Mouse (Mus musculus) heart, postnatal 14 days (tissue): ENCODE results near the gene Myrip. TPM values are rescaled to one million over a fixed set of nuclear protein-coding genes. Genes with fewer than 3 reads are reported as not detected.
"Not testable (repeated sequence)": the region's sequence is repeated elsewhere in the genome, so short reads cannot be mapped to it uniquely, and the experiment has no call there.

Experiments used
- DNase-seq, 2 experiments: peaks; one replicate each; pipeline ENCODE4 v3.0.0; 2021 to 2022
- intact Hi-C: fragments of 180-260 bp; cut with DNase I; formaldehyde crosslinking; loops from one replicate; pipeline ENCODE4 v1.15.1; 2025
- total RNA-seq, 2 experiments: library from RNA; stranded (reverse); gene quantifications; 2 replicates each; pipeline ENCODE4 v1.2.3; 2021

The Myrip gene
- total RNA-seq, 2 experiments from 2014 or later, result 4.3 to 4.7 TPM

- no peak for DNase-seq
Observed at GRCm38 (mm10) chr9:120367526-120367925, 66.2 kb downstream of the Myrip start.

GRCm38 (mm10) chr9:120371633-120372032 lies 70.3 kb downstream of the Myrip start:
- intact Hi-C loops, result no loop called here
- DNase-seq, result no peak

More at GRCm38 (mm10) chr9:120367526-120367925, 66.2 kb downstream of the Myrip start:
- intact Hi-C loops, result no loop called here

GRCm38 (mm10) chr9:120372347-120372746 lies 71.0 kb downstream of the Myrip start:
- DNase-seq, result no peak
- intact Hi-C loops, result no loop called here

- intact Hi-C loops, result loop anchor here (1.0 to 5.0 kb wide), 6 partner anchors 75 to 235 kb away; no protein-coding TSS in a partner anchor
- DNase-seq, result peak; percentile 59 to 78
Observed at GRCm38 (mm10) chr9:120377726-120378125, 76.4 kb downstream of the Myrip start.

GRCm38 (mm10) chr9:120395188-120395587 lies 93.9 kb downstream of the Myrip start:
- DNase-seq, result no peak
- intact Hi-C loops, result no loop called here

GRCm38 (mm10) chr9:120396579-120397185 lies 95.4 kb downstream of the Myrip start:
- intact Hi-C loops, result no loop called here
- no peak for DNase-seq

- DNase-seq, result no peak
- intact Hi-C loops, result no loop called here
Observed at GRCm38 (mm10) chr9:120398289-120398688, 97.0 kb downstream of the Myrip start.

GRCm38 (mm10) chr9:120399537-120399936 lies 98.2 kb downstream of the Myrip start:
- intact Hi-C loops, result not testable (repeated sequence)
- peak in 1 of 2 experiments; percentile 19 for DNase-seq

- intact Hi-C loops, result no loop called here
- DNase-seq, result peak in 1 of 2 experiments; percentile 12
Observed at GRCm38 (mm10) chr9:120402368-120402767, 101.1 kb downstream of the Myrip start.

GRCm38 (mm10) chr9:120403661-120404060 lies 102.3 kb downstream of the Myrip start:
- intact Hi-C loops, result no loop called here
- peak in 1 of 2 experiments; percentile 6 for DNase-seq

- intact Hi-C loops, result no loop called here
- no peak for DNase-seq
Observed at GRCm38 (mm10) chr9:120409663-120410181, 108.4 kb downstream of the Myrip start.

- intact Hi-C loops, result no loop called here
- DNase-seq, result peak; percentile 38 to 63
Observed at GRCm38 (mm10) chr9:120410421-120410820, 109.1 kb downstream of the Myrip start.

GRCm38 (mm10) chr9:120415504-120415903 lies 114.2 kb downstream of the Myrip start:
- intact Hi-C loops, result no loop called here
- DNase-seq, result peak; percentile 73 to 85

GRCm38 (mm10) chr9:120416151-120416550 lies 114.8 kb downstream of the Myrip start:
- DNase-seq, result no peak
- intact Hi-C loops, result no loop called here

GRCm38 (mm10) chr9:120416729-120417128 lies 115.4 kb downstream of the Myrip start:
- intact Hi-C loops, result no loop called here

GRCm38 (mm10) chr9:120418582-120418981 lies 117.3 kb downstream of the Myrip start:
- intact Hi-C loops, result no loop called here
- DNase-seq, result no peak

More at GRCm38 (mm10) chr9:120416729-120417128, 115.4 kb downstream of the Myrip start:
- DNase-seq, result no peak

- DNase-seq, result no peak
- intact Hi-C loops, result no loop called here
Observed at GRCm38 (mm10) chr9:120424567-120424966, 123.3 kb downstream of the Myrip start.

- DNase-seq, result peak; percentile 54 to 76
- intact Hi-C loops, result loop anchor here (5.0 kb wide), 1 partner anchor 233 kb away; no protein-coding TSS in a partner anchor
Observed at GRCm38 (mm10) chr9:120425768-120426167, 124.5 kb downstream of the Myrip start.

- intact Hi-C loops, result loop anchor here (2.0 to 5.0 kb wide), 2 partner anchors 236 to 287 kb away; no protein-coding TSS in a partner anchor
- DNase-seq, result no peak
Observed at GRCm38 (mm10) chr9:120428181-120428580, 126.9 kb downstream of the Myrip start.

GRCm38 (mm10) chr9:120433747-120434146 lies 132.4 kb downstream of the Myrip start:
- DNase-seq, result peak; percentile 75 to 77
- intact Hi-C loops, result loop anchor here (1.0 to 5.0 kb wide), 3 partner anchors 63 to 154 kb away; no protein-coding TSS in a partner anchor

- intact Hi-C loops, result no loop called here
Observed at GRCm38 (mm10) chr9:120435841-120436240, 134.5 kb downstream of the Myrip start.

GRCm38 (mm10) chr9:120436854-120437253 lies 135.5 kb downstream of the Myrip start:
- no peak for DNase-seq
- intact Hi-C loops, result no loop called here

More at GRCm38 (mm10) chr9:120435841-120436240, 134.5 kb downstream of the Myrip start:
- DNase-seq, result no peak
